Mouse (Mus musculus) brain, embryonic 14.5 days (tissue): ENCODE results near the gene Lypd3. TPM values are rescaled to one million over a fixed set of nuclear protein-coding genes. Genes with fewer than 3 reads are reported as not detected.
A peak's percentile ranks its signal among the peaks of the same experiment; 100 is the strongest.
"Not testable (repeated sequence)": the region's sequence is repeated elsewhere in the genome, so short reads cannot be mapped to it uniquely, and the experiment has no call there.

Source experiments
- DNase-seq: peaks from one replicate; pipeline ENCODE4 v3.0.0-alpha.2; 2011; ENCODE audit warnings: low read depth
- CTCF ChIP-seq: fragments of 200-500 bp; IDR thresholded peaks from 2 replicates; pipeline ENCODE4 v1.5.1; 2012; ENCODE audit warnings: inconsistent platforms, mild to moderate bottlenecking, moderate library complexity, borderline replicate concordance; ENCODE audit not compliant: insufficient read depth, insufficient read length; ENCODE audit errors: extremely low read depth
- POLR2A ChIP-seq: fragments of 200-500 bp; IDR thresholded peaks from 2 replicates; pipeline ENCODE4 v1.6.1; 2012; ENCODE audit warnings: mild to moderate bottlenecking, inconsistent platforms, borderline replicate concordance; ENCODE audit not compliant: poor library complexity, insufficient read depth, insufficient read length, severe bottlenecking; ENCODE audit errors: extremely low read depth
- polyA plus RNA-seq: library from polyadenylated mRNA; depleted of rRNA; stranded (reverse); fragments of >200 nt; gene quantifications from 2 replicates; pipeline ENCODE4 v1.2.3, GENCODE M21; 2012; rRNA removed

Gene Lypd3
- polyA plus RNA-seq, 1 experiment: 1.8 TPM

DNA sequence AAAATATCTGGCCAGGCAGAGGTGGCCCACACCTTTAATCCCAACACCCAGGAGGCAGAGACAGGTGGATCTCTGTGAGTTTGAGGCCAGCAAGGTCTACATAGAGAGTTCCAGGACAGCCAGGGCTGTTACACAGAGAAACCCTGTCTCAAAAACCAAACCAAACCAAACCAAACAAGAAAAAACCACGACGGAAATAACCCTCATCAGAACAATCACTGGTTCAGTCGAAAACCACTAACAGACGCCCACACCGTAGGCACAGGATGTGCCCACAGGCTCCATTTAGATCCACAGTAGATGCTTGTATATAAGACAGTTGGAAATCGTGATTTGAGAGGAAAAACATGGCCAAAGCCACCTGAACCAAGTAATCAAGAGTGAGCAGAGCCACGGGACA, 8.6 kb downstream of the Lypd3 start:
- TF ChIP-seq CTCF: no peak
- no peak for TF ChIP-seq POLR2A
- DNase-seq: no peak

DNA sequence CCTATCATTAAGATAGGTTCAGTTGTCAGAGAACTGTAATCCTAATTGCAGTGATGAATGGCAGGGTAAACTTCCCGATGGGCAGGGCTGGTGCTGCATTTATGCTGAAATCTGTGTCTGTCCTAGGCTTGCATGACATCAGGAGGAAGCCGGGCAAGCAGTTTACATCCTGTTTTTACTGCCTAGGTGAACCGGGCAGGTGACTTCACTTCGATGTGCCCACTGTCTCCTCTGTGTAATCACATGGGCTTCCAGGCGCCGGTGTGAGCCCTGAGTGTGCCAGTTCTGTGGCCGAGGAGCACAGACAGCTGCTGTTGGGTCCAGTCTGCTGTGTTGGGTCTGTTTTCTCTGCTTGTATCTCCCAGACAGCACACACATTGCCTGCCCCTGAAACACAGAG, 10.1 kb downstream of the Lypd3 start:
- DNase-seq: no peak
- no peak for TF ChIP-seq POLR2A
- TF ChIP-seq CTCF: no peak

DNA sequence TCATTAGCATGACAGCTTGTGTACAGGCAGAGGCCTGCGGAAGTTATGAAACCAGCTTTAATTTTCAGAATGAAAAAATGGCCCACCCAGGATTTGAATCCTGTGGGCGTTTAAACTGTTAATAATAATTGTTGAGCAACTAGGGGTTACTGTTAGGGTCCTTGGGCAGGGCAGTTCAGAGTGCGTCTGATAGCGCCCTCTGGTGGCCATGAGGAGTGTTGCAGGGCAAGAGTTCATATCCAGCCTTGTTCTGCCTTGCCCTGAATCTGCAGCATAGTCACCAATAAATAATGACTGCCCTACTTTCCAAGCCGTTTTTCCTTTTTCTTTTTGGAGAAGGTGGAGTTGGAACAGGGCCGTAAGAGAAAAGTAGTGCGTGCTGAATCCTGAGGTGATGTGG, 17.3 kb downstream of the Lypd3 start:
- peak; percentile 89 for TF ChIP-seq CTCF
- TF ChIP-seq POLR2A: no peak
- peak; percentile 49 for DNase-seq

DNA sequence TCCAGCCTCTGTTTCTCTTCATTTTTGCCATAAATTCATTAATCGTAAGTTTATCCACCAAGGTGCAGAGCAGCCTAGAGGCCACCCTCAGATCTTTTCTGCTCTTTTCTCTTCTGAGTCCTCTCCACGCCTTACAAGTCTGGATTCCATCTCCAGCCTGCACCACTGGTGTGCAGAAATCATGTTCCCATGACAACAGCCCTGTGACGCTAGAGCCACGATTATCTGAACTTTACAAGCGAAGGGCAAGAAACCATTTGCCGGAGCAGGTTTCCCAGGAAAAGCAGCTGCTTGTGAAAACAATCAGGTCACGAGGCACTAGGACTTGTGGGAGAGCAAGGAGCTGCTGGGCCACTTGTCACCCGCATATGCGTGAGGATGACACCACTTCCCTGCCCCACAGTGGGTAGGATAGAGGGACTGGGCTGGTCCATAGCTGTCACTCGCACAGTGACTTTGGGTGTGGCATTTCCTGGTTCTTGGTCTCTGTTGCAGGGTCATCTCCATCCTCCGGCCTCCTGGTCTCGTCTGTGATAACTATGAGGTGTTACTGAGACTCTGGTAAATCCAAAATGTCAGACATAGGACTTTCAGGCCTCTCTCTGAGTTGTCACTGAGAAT, 23.5 kb downstream of the Lypd3 start:
- no peak for TF ChIP-seq CTCF
- DNase-seq: peak; percentile 42

DNA sequence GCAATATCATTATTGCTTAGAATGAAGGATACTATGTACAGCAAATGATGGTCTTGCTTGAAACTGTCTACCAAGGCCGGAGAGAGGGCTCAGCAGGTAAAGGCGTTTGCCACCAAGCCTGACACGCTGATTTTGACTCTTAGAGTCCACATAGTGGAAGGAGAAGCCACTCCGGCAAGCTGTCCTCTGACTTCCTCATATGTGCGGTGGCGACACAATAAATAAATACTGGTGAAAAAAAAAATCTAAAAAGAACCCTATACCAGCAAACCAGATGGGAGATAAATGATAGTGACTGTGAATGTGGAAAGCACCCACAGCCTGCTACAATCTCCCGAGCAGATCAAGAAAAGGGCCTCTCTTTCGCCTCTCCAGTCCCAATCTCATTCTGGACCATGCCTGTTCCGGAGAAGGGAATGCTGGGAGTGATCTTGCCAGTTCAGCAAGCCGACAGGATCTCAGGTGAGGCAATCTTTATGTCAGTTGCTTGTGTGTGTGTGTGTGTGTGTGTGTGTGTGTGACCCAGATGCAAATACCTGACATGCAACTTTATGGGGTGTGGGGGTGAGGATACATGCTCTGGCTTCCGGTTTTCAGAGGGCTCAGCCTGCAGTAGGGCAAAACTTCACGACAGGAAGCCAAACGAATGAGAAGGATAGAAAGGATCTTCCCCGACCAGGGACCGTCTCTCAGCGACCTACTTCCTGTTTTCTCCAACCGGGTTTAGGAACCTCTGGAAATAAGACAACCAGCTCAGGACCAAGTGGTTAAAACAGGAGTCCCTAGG, 25.0 kb downstream of the Lypd3 start:
- no peak for DNase-seq
- TF ChIP-seq CTCF: no peak
- TF ChIP-seq POLR2A: no peak

DNA sequence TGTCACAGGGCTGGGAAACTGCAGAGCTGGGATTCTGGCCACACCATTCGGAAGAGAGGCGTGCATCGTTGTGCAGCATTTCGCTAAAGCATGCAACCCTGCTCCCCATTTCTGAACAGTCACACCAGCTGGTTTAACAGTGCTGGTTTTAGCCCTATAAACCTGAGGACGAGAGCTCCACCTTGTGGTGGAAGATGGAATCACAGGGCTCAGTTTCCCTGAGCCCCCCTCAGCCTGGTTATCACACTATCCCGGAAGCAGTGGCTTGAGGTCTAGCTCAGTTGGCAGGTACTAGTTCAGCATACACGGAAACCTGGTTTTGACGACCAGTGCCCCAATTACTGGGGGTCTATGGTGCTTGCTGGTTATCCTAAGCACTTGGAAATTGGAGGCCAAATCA, 26.2 kb downstream of the Lypd3 start:
- DNase-seq: peak; percentile 77
- TF ChIP-seq POLR2A (no peak), CTCF (peak; percentile 94)

DNA sequence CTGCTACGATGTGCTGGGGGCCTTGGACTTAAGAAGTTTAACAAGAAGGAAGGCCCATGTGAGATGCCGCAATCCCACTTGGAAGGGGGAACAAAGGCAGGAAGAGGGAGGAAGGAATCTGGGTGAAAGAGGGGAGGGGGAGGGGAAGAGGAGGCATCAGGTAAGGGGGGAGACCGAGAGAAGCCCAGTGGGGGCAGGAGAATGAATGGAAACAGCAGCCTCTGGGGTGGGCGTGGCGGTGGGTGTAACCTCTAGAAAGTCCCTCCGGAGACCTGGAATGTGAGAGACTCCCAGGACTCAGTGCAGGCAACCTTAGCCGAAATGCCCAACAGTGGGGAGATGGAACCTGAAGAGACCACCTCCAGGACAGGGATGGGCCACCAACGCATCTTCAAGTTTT, 28.0 kb downstream of the Lypd3 start:
- TF ChIP-seq POLR2A (no peak), CTCF (no peak)
- DNase-seq: no peak

DNA sequence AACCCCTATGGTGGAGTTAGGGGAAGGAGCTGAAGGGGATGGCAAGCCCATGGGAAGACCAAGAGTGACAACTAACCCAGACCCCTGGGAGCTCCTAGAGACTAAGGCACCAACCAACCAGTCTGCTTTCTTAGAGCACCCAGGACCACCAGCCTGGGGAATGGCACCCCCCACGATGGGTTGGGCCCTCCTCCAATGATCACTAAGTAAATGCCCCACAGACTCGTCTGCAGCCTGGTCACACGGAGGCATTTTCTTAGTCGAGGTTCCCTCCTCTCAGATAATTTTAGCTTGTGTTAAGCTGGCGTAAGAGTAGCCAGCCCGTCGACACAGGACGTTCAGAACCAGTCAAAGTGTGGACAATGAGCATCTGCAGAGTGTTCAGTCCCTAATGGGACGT, 28.6 kb downstream of the Lypd3 start:
- TF ChIP-seq POLR2A (no peak), CTCF (no peak)
- no peak for DNase-seq

DNA sequence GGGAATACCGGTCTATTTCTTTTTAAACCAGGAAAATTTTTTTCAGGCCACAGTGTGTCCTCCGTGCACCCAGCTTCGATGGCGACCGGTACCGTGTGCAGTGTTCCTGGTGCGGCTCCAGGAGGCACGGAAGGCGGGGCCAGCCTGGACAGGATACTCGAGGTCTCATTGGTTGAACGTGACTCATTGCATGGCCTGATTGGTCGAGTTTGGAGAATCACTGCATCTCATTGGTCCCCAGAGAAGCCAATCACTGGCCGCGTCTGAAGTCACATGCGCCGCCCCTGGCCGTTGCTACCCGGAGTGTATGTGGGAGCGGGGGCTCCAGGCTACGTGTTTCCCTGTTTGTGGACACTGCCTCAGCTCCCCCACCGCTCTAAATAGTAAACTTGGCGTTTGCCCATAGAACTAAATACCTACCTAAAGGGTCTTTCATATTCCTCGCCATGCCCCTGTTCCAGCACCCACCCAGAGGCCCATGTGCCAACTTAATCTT, 35.6 kb downstream of the Lypd3 start:
- TF ChIP-seq CTCF: no peak
- no peak for TF ChIP-seq POLR2A
- no peak for DNase-seq

DNA sequence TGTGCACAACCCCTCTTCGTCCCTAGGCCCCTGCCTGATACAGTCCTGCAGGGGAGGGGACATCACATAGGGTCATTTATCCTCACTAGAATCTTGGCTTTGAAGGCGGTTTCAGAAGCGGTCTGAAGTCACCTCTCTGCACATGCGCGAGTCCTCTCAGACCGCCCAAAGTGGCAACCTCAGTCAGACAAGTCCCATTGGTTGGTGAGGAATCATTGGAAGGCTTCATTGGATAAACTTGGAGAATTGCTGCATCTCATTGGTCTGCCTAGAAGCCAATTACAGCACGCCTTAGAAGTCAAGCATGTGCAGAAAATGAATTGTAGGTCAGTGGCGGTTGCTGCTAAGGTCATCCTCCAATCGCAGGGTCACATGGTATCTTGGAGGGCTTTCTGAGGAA, 40.2 kb downstream of the Lypd3 start, which contains the start of gene Tex101:
TSS of gene Tex101 (minus strand) at position 101 of the 400 bp plus-strand sequence.
- TF ChIP-seq POLR2A (no peak), CTCF (no peak)
- no peak for DNase-seq

DNA sequence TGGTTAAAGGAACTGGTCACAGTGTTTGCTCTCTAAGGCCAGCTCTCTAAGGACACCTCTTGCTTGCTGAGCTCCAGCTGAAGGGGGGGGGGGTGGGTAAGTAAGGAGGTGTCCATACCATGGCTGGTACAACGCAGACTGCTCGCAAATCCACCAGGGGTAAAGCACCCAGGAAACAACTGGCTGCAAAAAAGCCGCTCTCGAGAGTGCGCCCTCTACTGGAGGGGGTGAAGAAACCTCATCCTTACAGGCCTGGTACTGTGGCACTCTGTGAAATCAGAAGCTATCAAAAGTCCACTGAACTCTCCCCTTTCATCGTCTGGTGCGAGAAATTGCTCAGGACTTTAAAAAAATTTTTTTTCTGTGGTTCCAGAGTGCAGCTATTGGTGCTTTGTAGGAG, 47.8 kb downstream of the Lypd3 start:
- not testable (repeated sequence) for DNase-seq

DNA sequence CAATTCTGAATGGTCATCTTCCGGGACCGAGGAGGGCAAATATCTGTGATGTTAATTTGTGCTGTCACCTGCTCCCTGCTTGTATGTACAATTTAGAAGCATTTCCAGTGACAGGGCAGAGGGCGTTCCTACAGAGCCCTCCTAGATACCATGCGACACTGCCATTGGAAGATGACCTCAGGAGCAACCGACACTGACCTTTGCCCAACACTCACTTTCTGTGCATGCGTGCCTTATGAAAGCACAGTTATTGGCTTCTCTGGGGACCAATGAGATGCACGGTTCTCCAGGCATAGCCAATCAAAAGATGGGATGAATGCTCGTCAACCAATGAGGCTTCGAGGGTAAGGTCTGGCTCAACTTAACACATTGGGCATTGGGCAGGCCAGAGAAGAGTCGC, 51.2 kb downstream of the Lypd3 start:
- DNase-seq: not testable (repeated sequence)

Other genes starting within 250 kb of the Lypd3 start
- 66.2 and 69.6 TPM in 2 replicates for gene Smg9, start 236.9 kb upstream of the Lypd3 start, polyA plus RNA-seq
- 0.05 TPM in 1 of 2 replicates, not detected in the other for gene Irgc1, start 184.3 kb upstream of the Lypd3 start, polyA plus RNA-seq
- gene Plaur, start 174.1 kb upstream of the Lypd3 start, polyA plus RNA-seq: 1.4 and 2.1 TPM in 2 replicates
- 178 and 268 TPM in 2 replicates for gene Cadm4, start 154.5 kb upstream of the Lypd3 start, polyA plus RNA-seq
- 269 and 420 TPM in 2 replicates for gene Zfp428, start 129.5 kb upstream of the Lypd3 start, polyA plus RNA-seq
- not detected in 2 replicates for gene AC161166.1, start 124.1 kb upstream of the Lypd3 start, polyA plus RNA-seq
- gene Irgq, start 105.9 kb upstream of the Lypd3 start, polyA plus RNA-seq: 55.4 and 66.4 TPM in 2 replicates
- gene Pinlyp, start 90.4 kb upstream of the Lypd3 start, polyA plus RNA-seq: 0.21 and 0.34 TPM in 2 replicates
- 71.6 and 84.1 TPM in 2 replicates for gene Xrcc1, start 90.3 kb upstream of the Lypd3 start, polyA plus RNA-seq
- 14.4 and 18.8 TPM in 2 replicates for gene Ethe1, start 49.0 kb upstream of the Lypd3 start, polyA plus RNA-seq
- gene Zfp575, start 48.9 kb upstream of the Lypd3 start, polyA plus RNA-seq: 4.8 and 9.6 TPM in 2 replicates
- gene Phldb3, start 25.8 kb upstream of the Lypd3 start, polyA plus RNA-seq: 0.30 and 0.59 TPM in 2 replicates
- gene Tex101, start 40.1 kb downstream of the Lypd3 start, polyA plus RNA-seq: not detected in 2 replicates
- gene BC049730, start 72.7 kb downstream of the Lypd3 start, polyA plus RNA-seq: not detected in 2 replicates
- not detected in 2 replicates for gene Gm4763, start 90.4 kb downstream of the Lypd3 start, polyA plus RNA-seq
- 0.15 and 0.19 TPM in 2 replicates for gene Cd177, start 123.8 kb downstream of the Lypd3 start, polyA plus RNA-seq
- 0.19 and 0.24 TPM in 2 replicates for gene Ceacam10, start 140.7 kb downstream of the Lypd3 start, polyA plus RNA-seq
- 42.6 and 58.0 TPM in 2 replicates for gene Gm9844, start 225.7 kb downstream of the Lypd3 start, polyA plus RNA-seq
- gene Lypd4, start 233.4 kb downstream of the Lypd3 start, polyA plus RNA-seq: 0.08 TPM in 1 of 2 replicates, not detected in the other
- gene Dmrtc2, start 233.5 kb downstream of the Lypd3 start, polyA plus RNA-seq: 0.08 and 0.11 TPM in 2 replicates
- gene Rps19, start 247.8 kb downstream of the Lypd3 start, polyA plus RNA-seq: 624 and 715 TPM in 2 replicates